Mouse (Mus musculus) fibroblast of lung, adult 2 months (primary cell): ENCODE measurements around the gene St8sia1.
A peak's percentile ranks its signal among the peaks of the same experiment; 100 is the strongest.

Experiments
- DNase-seq: peaks from one replicate; pipeline ENCODE4 v3.0.0-alpha.2; 2011; ENCODE audit warnings: low read depth

Gene St8sia1

GRCm38 (mm10) chr6:142788042-142788987 is 175.9 kb downstream of the St8sia1 start:
- DNase-seq: no peak

DNA sequence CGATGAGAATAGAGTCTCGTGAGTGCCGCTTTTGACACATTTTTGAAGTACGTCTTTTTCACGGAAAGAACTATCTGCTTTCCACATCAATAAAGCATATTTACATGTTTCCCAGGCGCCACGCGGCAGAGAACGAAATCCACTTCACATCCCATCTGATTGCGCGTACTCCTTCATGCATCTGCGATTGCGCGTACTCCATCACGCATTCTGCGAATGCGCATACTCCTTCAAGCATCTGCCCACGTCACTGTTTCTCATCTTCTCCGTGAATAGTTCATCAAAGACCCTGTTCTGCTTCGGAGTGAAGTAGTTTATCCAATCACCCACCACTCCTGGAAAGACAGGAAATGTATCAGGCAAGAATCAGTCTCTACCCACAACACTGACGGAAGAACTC is 178.1 kb downstream of the St8sia1 start:
- no peak for DNase-seq

DNA sequence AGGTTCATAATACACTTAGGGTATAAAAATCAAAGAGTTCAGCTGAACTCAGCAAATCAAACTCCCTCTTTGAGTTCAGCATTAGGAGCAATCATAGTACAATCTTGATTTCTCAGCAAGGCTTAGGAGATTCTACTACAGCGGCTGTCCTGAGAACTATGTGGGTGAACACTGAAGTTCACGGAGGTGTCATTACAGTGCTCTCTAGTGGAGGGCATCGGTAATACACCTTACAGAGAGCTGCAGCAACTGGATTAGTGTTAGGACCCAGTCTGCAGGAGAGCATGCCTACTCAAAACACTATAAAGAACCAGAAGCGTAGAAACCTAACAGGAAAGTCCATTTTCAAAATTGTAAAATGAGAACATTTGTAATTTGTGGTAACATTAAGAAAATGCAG is 178.9 kb downstream of the St8sia1 start:
- peak; percentile 18 for DNase-seq

DNA sequence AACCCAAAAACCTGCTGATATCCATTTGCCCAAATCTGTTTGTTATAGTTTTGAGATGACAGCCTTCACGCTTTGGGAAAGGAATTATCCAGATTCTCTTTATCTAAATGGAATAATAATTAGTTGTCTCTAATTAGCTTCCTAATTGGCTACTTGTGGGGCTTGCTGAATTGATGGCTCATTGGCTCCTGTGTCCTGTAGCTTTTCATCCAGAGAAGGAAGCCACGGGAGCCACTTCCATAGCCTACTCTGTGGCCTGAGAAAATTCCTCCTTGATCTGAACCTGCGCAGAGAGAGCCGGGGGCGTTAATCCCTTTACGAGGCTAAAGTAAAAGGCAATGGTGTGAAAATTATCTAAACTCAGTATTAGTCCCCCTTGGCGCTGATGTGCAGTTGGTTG is 183.0 kb downstream of the St8sia1 start:
- no peak for DNase-seq

- DNase-seq: no peak
These were observed 183.6 kb downstream of the St8sia1 start for GRCm38 (mm10) chr6:142780574-142781033.

DNA sequence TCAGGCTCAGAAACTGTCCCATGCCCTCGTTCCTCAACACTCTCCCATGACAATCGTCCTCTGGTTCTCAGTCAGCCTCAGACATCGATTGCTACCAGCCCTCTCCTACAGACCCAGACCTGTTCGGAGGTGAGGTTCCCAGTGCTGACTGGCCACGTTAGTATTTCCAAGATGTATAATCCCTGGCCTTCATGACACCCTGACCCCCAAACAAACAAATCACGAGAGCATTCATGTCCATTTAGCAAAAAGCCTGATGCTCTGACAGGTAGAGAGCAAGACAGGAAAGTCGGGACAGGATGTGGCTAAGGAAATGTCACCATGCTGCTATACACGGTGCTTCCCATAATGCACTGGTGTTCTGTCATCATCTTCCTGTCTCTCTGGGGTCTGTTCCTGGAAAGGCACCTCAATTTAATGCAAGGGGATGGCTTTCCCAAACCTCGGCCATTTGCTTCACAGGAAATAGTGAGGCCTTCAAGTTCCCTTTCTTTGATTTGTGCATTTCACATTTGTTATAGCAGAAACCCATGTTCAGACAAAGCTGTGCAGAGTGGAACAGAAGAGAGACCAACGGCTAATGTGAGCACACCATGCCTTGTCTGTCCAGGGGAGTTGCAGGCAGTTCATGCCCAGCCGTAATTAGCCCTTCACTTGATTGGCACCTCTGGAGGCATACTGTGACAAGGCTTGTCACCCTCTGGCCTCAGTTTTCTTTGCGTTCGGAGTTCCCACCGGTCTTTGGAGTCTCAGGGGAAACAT is 184.3 kb downstream of the St8sia1 start:
- no peak for DNase-seq

- no peak for DNase-seq
These were observed 185.0 kb downstream of the St8sia1 start for GRCm38 (mm10) chr6:142779045-142779811.

DNA sequence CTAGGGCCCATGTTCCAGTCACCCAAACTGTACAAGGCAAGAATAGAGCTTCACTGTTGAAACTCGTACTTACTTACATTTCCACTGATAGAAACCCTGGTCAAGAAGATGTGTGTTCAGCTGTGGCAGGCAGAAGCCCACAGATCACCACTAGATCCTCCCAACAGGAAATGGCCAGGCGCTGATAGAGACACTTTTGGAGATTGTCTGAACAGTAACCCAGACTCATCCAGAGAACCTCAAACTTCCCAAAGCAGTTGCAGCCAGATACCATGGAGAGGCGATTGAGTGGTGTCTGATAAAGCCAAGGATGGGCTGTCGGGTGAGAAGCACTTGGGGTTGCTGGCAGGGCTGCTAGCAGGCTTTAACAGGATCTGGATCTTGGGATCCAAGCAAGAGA is 187.3 kb downstream of the St8sia1 start:
- no peak for DNase-seq

DNA sequence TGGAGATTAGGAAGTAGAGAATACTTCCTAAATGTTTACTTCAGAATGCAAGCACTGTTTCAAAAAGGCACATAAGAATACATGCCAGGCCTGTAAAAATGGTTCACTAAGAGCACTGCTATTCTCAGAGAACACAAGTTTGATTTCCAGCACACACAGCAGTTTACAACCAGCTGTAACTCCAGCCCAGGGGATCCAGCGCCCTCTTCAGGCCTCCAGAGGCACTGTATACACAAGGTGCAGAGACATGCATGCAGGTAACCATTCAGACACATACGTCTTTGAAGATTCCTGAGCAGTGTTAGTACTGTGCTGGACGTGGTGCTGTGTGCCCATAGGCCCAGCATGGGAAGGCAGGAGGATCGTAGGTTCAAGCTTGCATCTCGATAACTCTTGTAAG is 190.7 kb downstream of the St8sia1 start:
- no peak for DNase-seq

DNA sequence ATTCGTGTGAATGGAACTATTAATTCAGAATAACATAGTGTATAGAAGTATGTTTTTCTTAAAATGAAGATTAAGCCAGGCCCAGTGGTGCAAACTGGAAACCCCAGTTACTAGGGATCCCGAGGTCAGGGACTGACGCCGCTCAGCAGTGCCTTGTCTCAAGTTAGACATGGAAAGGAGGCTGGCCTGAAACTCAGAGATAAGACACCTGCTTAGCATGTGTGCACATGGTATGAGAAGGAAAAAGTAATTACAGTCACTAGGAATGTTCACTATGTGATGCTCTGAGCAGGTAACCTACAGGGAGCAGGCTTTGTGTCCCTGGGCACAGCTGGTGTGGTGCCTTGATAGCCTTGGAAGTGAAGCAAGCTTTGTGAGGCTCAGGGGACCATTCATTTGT is 192.6 kb downstream of the St8sia1 start:
- DNase-seq: no peak
